Mouse (Mus musculus): Measurements from ENCODE around the gene Dnph1.

- TF ChIP-seq CTCF (IDR thresholded peaks at IDR 0.05; ENCODE audit: low read depth): peak; percentile 79
- no peak for TF ChIP-seq EP300 (optimal IDR thresholded peaks at IDR 0.05)
Measured at GRCm38 (mm10) chr17:46549193-46549592, 52.7 kb downstream of the Dnph1 start.
